Mouse (Mus musculus): ENCODE measurements around the gene Ssbp2. TPM values are rescaled to one million over a fixed set of nuclear protein-coding genes. Genes with fewer than 3 reads are reported as not detected.
A peak's percentile ranks its signal among the peaks of the same experiment; 100 is the strongest.

The Ssbp2 gene
- polyA plus RNA-seq, 1 experiment = 15.1 TPM

GRCm38 (mm10) chr13:91459489-91459888, 594 bp upstream of the Ssbp2 start:
- no peak for TF ChIP-seq CTCF (IDR thresholded peaks at IDR 0.05; ENCODE audit: insufficient read depth, low read length)
- no peak for TF ChIP-seq POLR2A (IDR thresholded peaks at IDR 0.05; ENCODE audit: borderline replicate concordance, extremely low read depth, low read depth, low read length)
- no peak for DNase-seq
- Histone ChIP-seq H3K4me3 (replicated peaks; ENCODE audit: extremely low read depth, low read depth, low read length) (no peak overlapping the region), H3K4me1 (ENCODE audit: control insufficient read depth, insufficient read depth, low read length) (peaks cover 6% of the 10 kb centered on the region; the same call in 1 of the 2 replicates)
- WGBS = 59% methylated on average over 4 of the region's 4 CpGs

- peaks cover 6% of the 10 kb centered on the region; the same call in 1 of the 2 replicates for H3K4me1 ChIP-seq (ENCODE audit: control insufficient read depth, insufficient read depth, low read length)
- no peak for TF ChIP-seq CTCF (IDR thresholded peaks at IDR 0.05; ENCODE audit: insufficient read depth, low read length)
- TF ChIP-seq POLR2A (IDR thresholded peaks at IDR 0.05; ENCODE audit: borderline replicate concordance, extremely low read depth, low read depth, low read length) = peak; percentile 65; the same call in 1 of the 2 replicates
- whole genome bisulfite sequencing = under 1% methylated on average over 54 of the region's 70 CpGs
- peak; percentile 97 for DNase-seq
- peak overlapping the region; percentile 82 for H3K4me3 ChIP-seq (replicated peaks; ENCODE audit: extremely low read depth, low read depth, low read length)
Measured at GRCm38 (mm10) chr13:91460621-91461284, 670 bp downstream of the Ssbp2 start.

GRCm38 (mm10) chr13:91461299-91461698, 1.2 kb downstream of the Ssbp2 start:
- H3K4me1 ChIP-seq (ENCODE audit: control insufficient read depth, insufficient read depth, low read length) = peaks cover 6% of the 10 kb centered on the region; the same call in 1 of the 2 replicates
- H3K4me3 ChIP-seq (replicated peaks; ENCODE audit: extremely low read depth, low read depth, low read length) = peak overlapping the region; percentile 82
- no peak for DNase-seq
- no peak for TF ChIP-seq CTCF (IDR thresholded peaks at IDR 0.05; ENCODE audit: insufficient read depth, low read length)
- TF ChIP-seq POLR2A (IDR thresholded peaks at IDR 0.05; ENCODE audit: borderline replicate concordance, extremely low read depth, low read depth, low read length) = no peak
- WGBS = 2% methylated on average over 58 of the region's 61 CpGs

- DNase-seq = peak; percentile 56
- no peak for TF ChIP-seq POLR2A (IDR thresholded peaks at IDR 0.05; ENCODE audit: borderline replicate concordance, extremely low read depth, low read depth, low read length)
- TF ChIP-seq CTCF (IDR thresholded peaks at IDR 0.05; ENCODE audit: insufficient read depth, low read length) = no peak
- H3K4me3 ChIP-seq (replicated peaks; ENCODE audit: extremely low read depth, low read depth, low read length) = peak overlapping the region; percentile 82
- H3K4me1 ChIP-seq (ENCODE audit: control insufficient read depth, insufficient read depth, low read length) = peaks cover 6% of the 10 kb centered on the region; the same call in 1 of the 2 replicates
- WGBS = under 1% methylated on average over 72 of the region's 77 CpGs
Measured at GRCm38 (mm10) chr13:91461711-91462351, 1.7 kb downstream of the Ssbp2 start.

- Histone ChIP-seq H3K4me3 (replicated peaks; ENCODE audit: extremely low read depth, low read depth, low read length) (no peak overlapping the region), H3K4me1 (ENCODE audit: control insufficient read depth, insufficient read depth, low read length) (peaks cover 6% of the 10 kb centered on the region; the same call in 1 of the 2 replicates)
- no peak for TF ChIP-seq CTCF (IDR thresholded peaks at IDR 0.05; ENCODE audit: insufficient read depth, low read length)
- no peak for TF ChIP-seq POLR2A (IDR thresholded peaks at IDR 0.05; ENCODE audit: borderline replicate concordance, extremely low read depth, low read depth, low read length)
- DNase-seq = no peak
- 16% methylated on average over 2 of the region's 2 CpGs for WGBS
Measured at GRCm38 (mm10) chr13:91462395-91462794, 2.3 kb downstream of the Ssbp2 start.

GRCm38 (mm10) chr13:91462893-91463481, 2.9 kb downstream of the Ssbp2 start:
- TF ChIP-seq POLR2A (IDR thresholded peaks at IDR 0.05; ENCODE audit: borderline replicate concordance, extremely low read depth, low read depth, low read length) (no peak), CTCF (IDR thresholded peaks at IDR 0.05; ENCODE audit: insufficient read depth, low read length) (no peak)
- no peak for DNase-seq
- Histone ChIP-seq H3K4me3 (replicated peaks; ENCODE audit: extremely low read depth, low read depth, low read length) (peak overlapping the region; percentile 10), H3K4me1 (ENCODE audit: control insufficient read depth, insufficient read depth, low read length) (peaks cover 6% of the 10 kb centered on the region; the same call in 1 of the 2 replicates)
- 24% methylated on average over 9 of the region's 9 CpGs for WGBS

- TF ChIP-seq CTCF (IDR thresholded peaks at IDR 0.05; ENCODE audit: insufficient read depth, low read length) (no peak), POLR2A (IDR thresholded peaks at IDR 0.05; ENCODE audit: borderline replicate concordance, extremely low read depth, low read depth, low read length) (no peak)
- DNase-seq = no peak
- WGBS = 53% methylated on average over 8 of the region's 8 CpGs
- Histone ChIP-seq H3K4me3 (replicated peaks; ENCODE audit: extremely low read depth, low read depth, low read length) (no peak overlapping the region), H3K4me1 (ENCODE audit: control insufficient read depth, insufficient read depth, low read length) (no peaks in the 10 kb centered on the region; the same call in 1 of the 2 replicates)
Measured at GRCm38 (mm10) chr13:91465002-91465715, 5.1 kb downstream of the Ssbp2 start.

- Histone ChIP-seq H3K4me1 (ENCODE audit: control insufficient read depth, insufficient read depth, low read length) (peaks cover 3% of the 10 kb centered on the region), H3K4me3 (replicated peaks; ENCODE audit: extremely low read depth, low read depth, low read length) (no peak overlapping the region)
- TF ChIP-seq POLR2A (IDR thresholded peaks at IDR 0.05; ENCODE audit: borderline replicate concordance, extremely low read depth, low read depth, low read length) = no peak
- TF ChIP-seq CTCF (IDR thresholded peaks at IDR 0.05; ENCODE audit: insufficient read depth, low read length) = no peak
- DNase-seq = no peak
- 62% methylated on average over 2 of the region's 2 CpGs for WGBS
Measured at GRCm38 (mm10) chr13:91471566-91471965, 11.5 kb downstream of the Ssbp2 start.

- Histone ChIP-seq H3K4me1 (ENCODE audit: control insufficient read depth, insufficient read depth, low read length) (peaks cover 3% of the 10 kb centered on the region), H3K4me3 (replicated peaks; ENCODE audit: extremely low read depth, low read depth, low read length) (no peak overlapping the region)
- 91% methylated on average over 2 of the region's 2 CpGs for WGBS
- TF ChIP-seq CTCF (IDR thresholded peaks at IDR 0.05; ENCODE audit: insufficient read depth, low read length) = no peak
- no peak for TF ChIP-seq POLR2A (IDR thresholded peaks at IDR 0.05; ENCODE audit: borderline replicate concordance, extremely low read depth, low read depth, low read length)
- DNase-seq = no peak
Measured at GRCm38 (mm10) chr13:91471980-91472379, 11.9 kb downstream of the Ssbp2 start.
